Comparison of ENCODE assay signal across 8 mouse cellular contexts in genomic region chrX:162159637-162160611, GRCm38 (mm10). TPM values are rescaled to one million over a fixed set of nuclear protein-coding genes. Genes with fewer than 3 reads are reported as not detected.
DNase-seq lines count a peak whose midpoint lies in the region; ATAC-seq and TF ChIP-seq lines count a peak whose summit lies in the region.

Nhs (minus strand) TSS chrX:162159730.

- no peak within 1 kb of the TSS for H3K27ac ChIP-seq in forebrain, postnatal 0 days (ENCODE audit: low read depth, low read length)
- H3K27ac ChIP-seq in lung, embryonic 14.5 days (ENCODE audit: low read depth): peak within 1 kb of the TSS; percentile 54; the same call in 1 of the 2 replicates

- intact Hi-C loops in heart, postnatal 36 days (cut with DNase I): loop anchor here (5.0 to 10.0 kb wide), 4 partner anchors 135 to 297 kb away; no protein-coding TSS in a partner anchor

- peak within 1 kb of the TSS; percentile 74 for H3K4me2 ChIP-seq in forebrain, postnatal 0 days (ENCODE audit: low read depth)
- peak within 1 kb of the TSS; percentile 68 for H3K4me2 ChIP-seq in lung, embryonic 14.5 days

- H3K9me3 ChIP-seq in forebrain, postnatal 0 days (ENCODE audit: low read length): no peaks in the 10 kb centered on the region
- H3K9me3 ChIP-seq in lung, embryonic 14.5 days (ENCODE audit: low read depth, low read length): no peaks in the 10 kb centered on the region

- H3K9ac ChIP-seq in forebrain, postnatal 0 days: peak within 1 kb of the TSS; percentile 36
- peak within 1 kb of the TSS; percentile 62 for H3K9ac ChIP-seq in lung, embryonic 14.5 days

- TF ChIP-seq CTCF in forebrain, postnatal 0 days (IDR thresholded peaks at IDR 0.05; ENCODE audit: low read depth): peak; percentile 34; the same call in 1 of the 2 replicates
- TF ChIP-seq CTCF in lung, embryonic 14.5 days (IDR thresholded peaks at IDR 0.05; ENCODE audit: low read depth): peak; percentile 49

- peak within 1 kb of the TSS; percentile 49 for H3K4me3 ChIP-seq in forebrain, postnatal 0 days (ENCODE audit: low read depth, low read length)
- peak within 1 kb of the TSS; percentile 55 for H3K4me3 ChIP-seq in lung, embryonic 14.5 days (ENCODE audit: low read depth, low read length)

- WGBS in forebrain, postnatal 0 days: 16% methylated on average over 53 of the region's 61 CpGs
- WGBS in lung, embryonic 14.5 days: 9% methylated on average over 47 of the region's 61 CpGs

- ATAC-seq in forebrain, postnatal 0 days: peak; percentile 87
- peak; percentile 95 for ATAC-seq in lung, embryonic 14.5 days (ENCODE audit: insufficient read depth)

- DNase-seq in ZHBTc4 (ENCODE audit: low read depth, low spot score): peak; percentile 80
- DNase-seq in cerebellum, adult 8-10 months: peak; percentile 34
- peak; percentile 69 for DNase-seq in forebrain, postnatal 0 days
- peak; percentile 58 to 62 for DNase-seq in heart, postnatal 36 days
- peak; percentile 38 to 67 for DNase-seq in layer of hippocampus, postnatal 10 days (ENCODE audit: low spot score in 2 of 2)
- DNase-seq in lung, embryonic 14.5 days: peak; percentile 89
- DNase-seq in ovary, postnatal 14 days (ENCODE audit: low spot score): peak; percentile 59
- DNase-seq in T-cell, adult 2 months (ENCODE audit: low spot score): no peak

- H3K27me3 ChIP-seq in forebrain, postnatal 0 days (ENCODE audit: insufficient read depth, low read length): no peaks in the 10 kb centered on the region
- H3K27me3 ChIP-seq in lung, embryonic 14.5 days (ENCODE audit: insufficient read depth, low read length): no peaks in the 10 kb centered on the region; the same call in 1 of the 2 replicates

- no peaks in the 10 kb centered on the region for H3K4me1 ChIP-seq in forebrain, postnatal 0 days (ENCODE audit: insufficient read depth)
- H3K4me1 ChIP-seq in lung, embryonic 14.5 days (ENCODE audit: insufficient read depth): no peaks in the 10 kb centered on the region

- no peaks in the 10 kb centered on the region for H3K36me3 ChIP-seq in forebrain, postnatal 0 days (ENCODE audit: insufficient read depth)
- no peaks in the 10 kb centered on the region for H3K36me3 ChIP-seq in lung, embryonic 14.5 days (ENCODE audit: insufficient read depth)

RNA-seq across cellular contexts. Expression of gene Nhs, which starts in this region (rescaled TPM):
- 5.5 and 9.4 TPM in 2 replicates for total RNA-seq in forebrain, postnatal 0 days (2014; rRNA removed)
- 0.55 and 1.9 TPM in 2 replicates for polyA plus RNA-seq in forebrain, postnatal 0 days (2015; fragmentation: Nextera tagmentation; extraction: Ambion mirVana)
- under 1 TPM; 0.38 to 0.42 TPM for total RNA-seq in heart, postnatal 36 days (2021)
- total RNA-seq in layer of hippocampus, postnatal 10 days (2021): 1 to 10 TPM; 4.5 to 4.6 TPM
- polyA plus RNA-seq in lung, embryonic 14.5 days (2014; fragmentation: Nextera tagmentation; extraction: Ambion mirVana): 2.2 TPM in 2 replicates

Comparison
In these comparisons a context has a peak if more than half of its experiments do, and no peak if none do; other contexts are left out.
1. Peak in DNase-seq in heart, postnatal 36 days; RNA of the gene not detected or under 1 TPM.